Comparison of ENCODE assay signal across 17 mouse cellular contexts in genomic region chr11:96624436-96624835, GRCm38 (mm10).
DNase-seq lines count a peak whose midpoint lies in the region; ATAC-seq and TF ChIP-seq lines count a peak whose summit lies in the region.
"Had no signal": no experiment of that assay in that cellular context is flagged by ENCODE, and none has a peak within 500 bp of the region (broad histone marks: within the 10 kb centered on the region; RNA-seq: fewer than 3 reads in every experiment).

No protein-coding gene starts in this region.

- H3K4me2 ChIP-seq in intestine, postnatal 0 days (replicated peaks; ENCODE audit: low read depth), result no peak overlapping the region
- H3K4me2 ChIP-seq in intestine, embryonic 15.5 days (replicated peaks), result no peak overlapping the region
- no peak overlapping the region for H3K4me2 ChIP-seq in midbrain, embryonic 14.5 days (ENCODE audit: low read length)
- H3K4me2 ChIP-seq in midbrain, embryonic 11.5 days, result no peak overlapping the region
- no peak overlapping the region for H3K4me2 ChIP-seq in stomach, postnatal 0 days (replicated peaks; ENCODE audit: low read depth)
- H3K4me2 ChIP-seq: embryonic facial prominence, embryonic 12.5 days; forebrain, embryonic 12.5 days; heart, embryonic 13.5 days had no signal

- H3K4me1 ChIP-seq in intestine, postnatal 0 days (replicated peaks; ENCODE audit: control insufficient read depth, insufficient read depth, low read length), result no peaks in the 10 kb centered on the region
- H3K4me1 ChIP-seq in intestine, embryonic 15.5 days (replicated peaks), result peaks cover 7% of the 10 kb centered on the region; the same call in 1 of the 2 replicates
- peaks cover 14% of the 10 kb centered on the region; the same call in 1 of the 2 replicates for H3K4me1 ChIP-seq in midbrain, embryonic 14.5 days (ENCODE audit: control insufficient read depth, insufficient read depth, low read length)
- peaks cover 4% of the 10 kb centered on the region for H3K4me1 ChIP-seq in midbrain, embryonic 11.5 days (ENCODE audit: control insufficient read depth, insufficient read depth, low read length)
- no peaks in the 10 kb centered on the region for H3K4me1 ChIP-seq in stomach, postnatal 0 days (replicated peaks; ENCODE audit: control insufficient read depth, insufficient read depth)

- H3K4me3 ChIP-seq in intestine, postnatal 0 days (ENCODE audit: low read depth, low read length), result no peak overlapping the region
- no peak overlapping the region for H3K4me3 ChIP-seq in intestine, embryonic 15.5 days (replicated peaks)
- H3K4me3 ChIP-seq in midbrain, embryonic 14.5 days (replicated peaks; ENCODE audit: low read depth, low read length), result no peak overlapping the region
- H3K4me3 ChIP-seq in midbrain, embryonic 11.5 days (ENCODE audit: low read depth, low read length), result no peak overlapping the region
- H3K4me3 ChIP-seq in stomach, postnatal 0 days (ENCODE audit: low read depth, low read length), result no peak overlapping the region
- H3K4me3 ChIP-seq: embryonic facial prominence, embryonic 12.5 days; forebrain, embryonic 12.5 days; heart, embryonic 13.5 days; myocyte had no signal

- H3K9me3 ChIP-seq in intestine, postnatal 0 days (ENCODE audit: control insufficient read depth), result no peaks in the 10 kb centered on the region
- H3K9me3 ChIP-seq in intestine, embryonic 15.5 days, result no peaks in the 10 kb centered on the region
- H3K9me3 ChIP-seq in midbrain, embryonic 14.5 days (ENCODE audit: control insufficient read depth, low read length), result no peaks in the 10 kb centered on the region
- no peaks in the 10 kb centered on the region for H3K9me3 ChIP-seq in midbrain, embryonic 11.5 days (ENCODE audit: control insufficient read depth, low read length)
- no peaks in the 10 kb centered on the region for H3K9me3 ChIP-seq in stomach, postnatal 0 days (ENCODE audit: control insufficient read depth, low read length)
- H3K9me3 ChIP-seq: embryonic facial prominence, embryonic 12.5 days; forebrain, embryonic 12.5 days; heart, embryonic 13.5 days had no signal

- 39% methylated on average over 4 of the region's 4 CpGs for WGBS in intestine, postnatal 0 days
- 33% methylated on average over 4 of the region's 4 CpGs for WGBS in intestine, embryonic 15.5 days
- 54% methylated on average over 4 of the region's 4 CpGs for WGBS in midbrain, embryonic 14.5 days
- 57% methylated on average over 4 of the region's 4 CpGs for WGBS in midbrain, embryonic 11.5 days
- 28% methylated on average over 4 of the region's 4 CpGs for WGBS in stomach, postnatal 0 days

- peak; percentile 47 for TF ChIP-seq CTCF in intestine, postnatal 0 days (IDR thresholded peaks at IDR 0.05; ENCODE audit: low read depth)
- peak; percentile 14; the same call in 1 of the 2 replicates for TF ChIP-seq CTCF in brain, embryonic 14.5 days (IDR thresholded peaks at IDR 0.05; ENCODE audit: borderline replicate concordance, extremely low read depth, insufficient read depth, insufficient read length)
- TF ChIP-seq CTCF in stomach, postnatal 0 days (IDR thresholded peaks at IDR 0.05; ENCODE audit: low read depth), result peak; percentile 61

- TF ChIP-seq POLR2A in brain, embryonic 14.5 days (IDR thresholded peaks at IDR 0.05; ENCODE audit: borderline replicate concordance, extremely low read depth, insufficient read depth, insufficient read length, poor library complexity, severe bottlenecking), result no peak

- no peak overlapping the region for H3K27ac ChIP-seq in intestine, postnatal 0 days (ENCODE audit: low read depth, low read length)
- no peak overlapping the region for H3K27ac ChIP-seq in intestine, embryonic 15.5 days
- H3K27ac ChIP-seq in midbrain, embryonic 14.5 days (replicated peaks; ENCODE audit: low read depth, low read length), result no peak overlapping the region
- H3K27ac ChIP-seq in midbrain, embryonic 11.5 days (ENCODE audit: low read depth, low read length), result no peak overlapping the region
- no peak overlapping the region for H3K27ac ChIP-seq in stomach, postnatal 0 days (replicated peaks)
- H3K27ac ChIP-seq: embryonic facial prominence, embryonic 12.5 days; forebrain, embryonic 12.5 days; heart, embryonic 13.5 days had no signal

- DNase-seq in midbrain, embryonic 14.5 days, result peak; percentile 62
- no peak for DNase-seq in midbrain, embryonic 11.5 days (ENCODE audit: low spot score, missing footprints)
- peak; percentile 56 for DNase-seq in brain, embryonic 14.5 days (ENCODE audit: low read depth)
- no peak for DNase-seq in stomach, postnatal 0 days (ENCODE audit: low spot score)
- DNase-seq in urinary bladder, adult 18-20 months (ENCODE audit: low spot score in 2 of 2), result no peak
- DNase-seq: adrenal gland, postnatal 25 days; cerebellum, adult 9-11 months; kidney, adult 8-10 months; layer of hippocampus, adult 9-11 months; lung, postnatal 14 days had no signal

- no peaks in the 10 kb centered on the region for H3K36me3 ChIP-seq in intestine, postnatal 0 days (ENCODE audit: control insufficient read depth, insufficient read depth)
- no peaks in the 10 kb centered on the region for H3K36me3 ChIP-seq in intestine, embryonic 15.5 days
- no peaks in the 10 kb centered on the region for H3K36me3 ChIP-seq in midbrain, embryonic 14.5 days (ENCODE audit: control insufficient read depth, insufficient read depth, low read length)
- H3K36me3 ChIP-seq in midbrain, embryonic 11.5 days (ENCODE audit: control insufficient read depth, insufficient read depth, low read length), result no peaks in the 10 kb centered on the region
- H3K36me3 ChIP-seq in stomach, postnatal 0 days (ENCODE audit: control insufficient read depth, insufficient read depth, low read length), result no peaks in the 10 kb centered on the region
- H3K36me3 ChIP-seq: embryonic facial prominence, embryonic 12.5 days; forebrain, embryonic 12.5 days; heart, embryonic 13.5 days had no signal

- no peak for TF ChIP-seq EP300 in stomach, postnatal 0 days (optimal IDR thresholded peaks at IDR 0.05)

- peaks cover 13% of the 10 kb centered on the region for H3K27me3 ChIP-seq in intestine, postnatal 0 days (replicated peaks; ENCODE audit: control insufficient read depth, insufficient read depth, low read length)
- no peaks in the 10 kb centered on the region for H3K27me3 ChIP-seq in intestine, embryonic 15.5 days (replicated peaks)
- H3K27me3 ChIP-seq in midbrain, embryonic 14.5 days (ENCODE audit: control insufficient read depth, insufficient read depth, low read length), result no peaks in the 10 kb centered on the region; the same call in 1 of the 2 replicates
- H3K27me3 ChIP-seq in midbrain, embryonic 11.5 days (ENCODE audit: control insufficient read depth, insufficient read depth, low read length), result no peaks in the 10 kb centered on the region
- H3K27me3 ChIP-seq in stomach, postnatal 0 days (ENCODE audit: control insufficient read depth, insufficient read depth, low read length), result no peaks in the 10 kb centered on the region

- ATAC-seq in intestine, postnatal 0 days, result no peak
- no peak for ATAC-seq in intestine, embryonic 15.5 days
- no peak for ATAC-seq in midbrain, embryonic 14.5 days (ENCODE audit: low FRiP score, low TSS enrichment)
- ATAC-seq in midbrain, embryonic 11.5 days (ENCODE audit: low FRiP score), result no peak
- no peak for ATAC-seq in stomach, postnatal 0 days (ENCODE audit: low FRiP score, low TSS enrichment)
- ATAC-seq: activated CD4-positive, CD25-positive, alpha-beta regulatory T cell, adult 4 months had no signal

- H3K9ac ChIP-seq in intestine, postnatal 0 days (ENCODE audit: low read depth, low read length), result no peak overlapping the region
- no peak overlapping the region for H3K9ac ChIP-seq in intestine, embryonic 15.5 days
- H3K9ac ChIP-seq in midbrain, embryonic 14.5 days (replicated peaks; ENCODE audit: low read length), result no peak overlapping the region
- H3K9ac ChIP-seq in midbrain, embryonic 11.5 days (ENCODE audit: low read length), result no peak overlapping the region
- no peak overlapping the region for H3K9ac ChIP-seq in stomach, postnatal 0 days (ENCODE audit: low read length)
- H3K9ac ChIP-seq: embryonic facial prominence, embryonic 12.5 days; forebrain, embryonic 12.5 days; heart, embryonic 13.5 days had no signal

Comparison
In these comparisons a context has a peak if more than half of its experiments do, and no peak if none do; other contexts are left out.
1. DNase-seq: peak in midbrain, embryonic 14.5 days (single experiment) and brain, embryonic 14.5 days (single experiment); none in midbrain, embryonic 11.5 days (single experiment), stomach, postnatal 0 days (single experiment) and urinary bladder, adult 18-20 months (0 of 2).
2. Peak in every context shown above with its lines, with median percentiles within 50 percentile points of each other: CTCF ChIP-seq.